Mouse (Mus musculus) intestine, embryonic 16.5 days (tissue): ENCODE measurements around the gene Mdp1. TPM values are rescaled to one million over a fixed set of nuclear protein-coding genes. Genes with fewer than 3 reads are reported as not detected.

Experiments used
- ATAC-seq: fragments of 200-750 bp; cut with Nextera tagmentation; 2 replicates; pipeline ENCODE4 v1.8.0; 2017; ENCODE audit warnings: moderate TSS enrichment, moderate library complexity
- H3K27ac ChIP-seq: fragments of 300-500 bp; sonication (generic); 2 replicates; pipeline ENCODE4 v1.5.1; 2014; ENCODE audit warnings: mild to moderate bottlenecking, low read length
- H3K27me3 ChIP-seq: fragments of 300-500 bp; sonication (generic); replicated peaks from 2 replicates; pipeline ENCODE4 v1.6.1; 2014; ENCODE audit warnings: low read length, control low read depth, mixed read lengths; ENCODE audit not compliant: control insufficient read depth, insufficient read depth
- H3K36me3 ChIP-seq: fragments of 300-500 bp; sonication (generic); 2 replicates; pipeline ENCODE4 v1.6.1; 2014; ENCODE audit warnings: low read length, control low read depth; ENCODE audit not compliant: control insufficient read depth, insufficient read depth
- H3K4me1 ChIP-seq: fragments of 300-500 bp; sonication (generic); 2 replicates; pipeline ENCODE4 v1.6.1; 2014; ENCODE audit warnings: low read length, control low read depth, mixed read lengths; ENCODE audit not compliant: control insufficient read depth, insufficient read depth
- H3K4me2 ChIP-seq: fragments of 300-500 bp; sonication (generic); 2 replicates; pipeline ENCODE4 v1.6.1; 2014; ENCODE audit warnings: low read depth, low read length, control low read depth
- H3K4me3 ChIP-seq: fragments of 300-500 bp; sonication (generic); 2 replicates; pipeline ENCODE4 v1.5.1; 2014; ENCODE audit warnings: mild to moderate bottlenecking, low read length
- H3K9ac ChIP-seq: fragments of 300-500 bp; sonication (generic); 2 replicates; pipeline ENCODE4 v1.6.1; 2014; ENCODE audit warnings: low read depth, low read length
- H3K9me3 ChIP-seq: fragments of 300-500 bp; sonication (generic); 2 replicates; pipeline ENCODE4 v1.6.1; 2016; ENCODE audit warnings: low read length, control low read depth; ENCODE audit not compliant: control insufficient read depth
- WGBS: fragments of 180-500 bp; shearing (Covaris S2); extraction: QIAGEN DNeasy Blood & Tissue Kit; methylation state at CpG from one replicate; pipeline ENCODE4 v1.1.7; 2014; 5-methylcytosine and 5-hydroxymethylcytosine counted together
- polyA plus RNA-seq: library from polyadenylated mRNA; unstranded; fragments of >200 nt; fragmentation: Nextera tagmentation; extraction: Ambion mirVana; gene quantifications from 2 replicates; pipeline ENCODE4 v1.2.1, GENCODE M21; 2015

The Mdp1 gene
- polyA plus RNA-seq, 1 experiment from 2014 or later: 70.7 TPM

GRCm38 (mm10) chr14:55629312-55629711 is 31.0 kb downstream of the Mdp1 start:
- 52% methylated on average over 5 of the region's 5 CpGs for WGBS
- Histone ChIP-seq H3K9me3 (no peaks in the 10 kb centered on the region), H3K27me3 (no peaks in the 10 kb centered on the region), H3K4me3 (no peak overlapping the region), H3K27ac (no peak overlapping the region), H3K9ac (no peak overlapping the region), H3K4me2 (no peak overlapping the region), H3K4me1 (peaks cover 5% of the 10 kb centered on the region; the same call in 1 of the 2 replicates), H3K36me3 (peaks cover 59% of the 10 kb centered on the region)
- ATAC-seq: no peak

- no peak for ATAC-seq
- H3K4me1 ChIP-seq: peaks cover 5% of the 10 kb centered on the region; the same call in 1 of the 2 replicates
- WGBS: 77% methylated on average over 27 of the region's 27 CpGs
- no peak overlapping the region for H3K9ac ChIP-seq
- H3K4me2 ChIP-seq: no peak overlapping the region
- no peak overlapping the region for H3K4me3 ChIP-seq
- no peak overlapping the region for H3K27ac ChIP-seq
- H3K36me3 ChIP-seq: peaks cover 52% of the 10 kb centered on the region
- no peaks in the 10 kb centered on the region for H3K9me3 ChIP-seq
- no peaks in the 10 kb centered on the region for H3K27me3 ChIP-seq
These were observed 32.1 kb downstream of the Mdp1 start for GRCm38 (mm10) chr14:55628077-55628827.

GRCm38 (mm10) chr14:55618486-55619195 is 41.7 kb downstream of the Mdp1 start:
- Histone ChIP-seq H3K4me3 (peak overlapping the region; percentile 37), H3K4me1 (peaks cover 9% of the 10 kb centered on the region; the same call in 1 of the 2 replicates), H3K27me3 (no peaks in the 10 kb centered on the region), H3K27ac (no peak overlapping the region), H3K9ac (peak overlapping the region; percentile 46; the same call in 1 of the 2 replicates), H3K4me2 (peak overlapping the region; percentile 49), H3K36me3 (no peaks in the 10 kb centered on the region), H3K9me3 (no peaks in the 10 kb centered on the region)
- no peak for ATAC-seq
- 34% methylated on average over 22 of the region's 22 CpGs for WGBS

GRCm38 (mm10) chr14:55617822-55618221 is 42.5 kb downstream of the Mdp1 start, which contains the start of gene Rec8:
Gene Rec8 (plus strand): TSS chr14:55618037.
- WGBS: 28% methylated on average over 21 of the region's 21 CpGs
- Histone ChIP-seq H3K4me3 (peak within 1 kb of the TSS; percentile 37), H3K27me3 (no peaks in the 10 kb centered on the region), H3K36me3 (no peaks in the 10 kb centered on the region), H3K9me3 (no peaks in the 10 kb centered on the region), H3K4me2 (peak within 1 kb of the TSS; percentile 49), H3K27ac (no peak within 1 kb of the TSS), H3K9ac (peak within 1 kb of the TSS; percentile 46; the same call in 1 of the 2 replicates), H3K4me1 (peaks cover 9% of the 10 kb centered on the region; the same call in 1 of the 2 replicates)
- ATAC-seq: peak; percentile 90

- 86% methylated on average over 2 of the region's 2 CpGs for WGBS
- Histone ChIP-seq H3K4me1 (peaks cover 9% of the 10 kb centered on the region; the same call in 1 of the 2 replicates), H3K9me3 (no peaks in the 10 kb centered on the region), H3K27ac (no peak overlapping the region), H3K9ac (no peak overlapping the region), H3K4me3 (no peak overlapping the region), H3K4me2 (no peak overlapping the region), H3K36me3 (no peaks in the 10 kb centered on the region), H3K27me3 (no peaks in the 10 kb centered on the region)
- no peak for ATAC-seq
These were observed 43.5 kb downstream of the Mdp1 start for GRCm38 (mm10) chr14:55616844-55617243.

- Histone ChIP-seq H3K27me3 (no peaks in the 10 kb centered on the region), H3K27ac (no peak overlapping the region), H3K4me3 (no peak overlapping the region), H3K36me3 (no peaks in the 10 kb centered on the region), H3K9ac (no peak overlapping the region), H3K4me1 (peaks cover 9% of the 10 kb centered on the region; the same call in 1 of the 2 replicates), H3K4me2 (no peak overlapping the region), H3K9me3 (no peaks in the 10 kb centered on the region)
- no peak for ATAC-seq
- WGBS: 35% methylated on average over 2 of the region's 2 CpGs
These were observed 44.4 kb downstream of the Mdp1 start for GRCm38 (mm10) chr14:55615876-55616275.

- 74% methylated on average over 7 of the region's 7 CpGs for WGBS
- no peak overlapping the region for H3K4me3 ChIP-seq
- no peak overlapping the region for H3K4me2 ChIP-seq
- H3K9ac ChIP-seq: no peak overlapping the region
- no peaks in the 10 kb centered on the region for H3K36me3 ChIP-seq
- H3K27me3 ChIP-seq: no peaks in the 10 kb centered on the region
- no peak overlapping the region for H3K27ac ChIP-seq
- peaks cover 9% of the 10 kb centered on the region; the same call in 1 of the 2 replicates for H3K4me1 ChIP-seq
- H3K9me3 ChIP-seq: no peaks in the 10 kb centered on the region
- ATAC-seq: no peak
These were observed 45.6 kb downstream of the Mdp1 start for GRCm38 (mm10) chr14:55614565-55615178.

GRCm38 (mm10) chr14:55613346-55613745 is 47.0 kb downstream of the Mdp1 start:
- Histone ChIP-seq H3K4me1 (peaks cover 3% of the 10 kb centered on the region; the same call in 1 of the 2 replicates), H3K4me3 (no peak overlapping the region), H3K9ac (no peak overlapping the region), H3K36me3 (peaks cover 5% of the 10 kb centered on the region; the same call in 1 of the 2 replicates), H3K27me3 (no peaks in the 10 kb centered on the region), H3K9me3 (no peaks in the 10 kb centered on the region), H3K27ac (no peak overlapping the region), H3K4me2 (no peak overlapping the region)
- no peak for ATAC-seq
- 70% methylated on average over 6 of the region's 6 CpGs for WGBS

- no peak for ATAC-seq
- H3K27ac ChIP-seq: no peak overlapping the region
- no peaks in the 10 kb centered on the region for H3K27me3 ChIP-seq
- no peak overlapping the region for H3K4me3 ChIP-seq
- no peak overlapping the region for H3K4me2 ChIP-seq
- WGBS: 96% methylated on average over 6 of the region's 6 CpGs
- no peaks in the 10 kb centered on the region for H3K9me3 ChIP-seq
- H3K36me3 ChIP-seq: peaks cover 10% of the 10 kb centered on the region
- no peak overlapping the region for H3K9ac ChIP-seq
- H3K4me1 ChIP-seq: peaks cover 8% of the 10 kb centered on the region; the same call in 1 of the 2 replicates
These were observed 52.0 kb downstream of the Mdp1 start for GRCm38 (mm10) chr14:55608339-55608738.
